Mouse (Mus musculus): ENCODE measurements around the gene Efna5. TPM values are rescaled to one million over a fixed set of nuclear protein-coding genes. Genes with fewer than 3 reads are reported as not detected.

Efna5 gene
- total RNA-seq, 2 experiments from 2014 or later, result 23.6 to 24.8 TPM

DNA sequence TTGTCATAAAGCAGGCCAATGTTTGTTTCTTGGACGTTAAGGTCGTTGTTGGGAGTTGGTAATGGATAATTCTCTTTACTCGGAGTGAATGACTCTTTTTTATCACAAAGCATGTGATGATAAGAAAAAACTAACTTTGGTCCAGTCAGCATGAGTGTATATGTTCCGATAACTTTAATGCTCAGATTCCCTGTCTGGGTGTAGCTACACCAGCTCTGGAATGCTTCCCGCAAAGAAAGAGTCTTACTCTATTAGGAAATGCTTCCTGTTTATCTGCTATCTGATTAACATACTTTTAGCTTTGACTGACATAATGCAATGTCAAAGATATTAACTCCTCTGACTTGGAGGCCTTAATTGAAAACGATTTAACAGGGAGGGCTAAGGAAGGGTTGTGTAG, 204.7 kb downstream of the Efna5 start:
- intact Hi-C loops (cut with DNase I), result no loop called here
- DNase-seq, result no peak

DNA sequence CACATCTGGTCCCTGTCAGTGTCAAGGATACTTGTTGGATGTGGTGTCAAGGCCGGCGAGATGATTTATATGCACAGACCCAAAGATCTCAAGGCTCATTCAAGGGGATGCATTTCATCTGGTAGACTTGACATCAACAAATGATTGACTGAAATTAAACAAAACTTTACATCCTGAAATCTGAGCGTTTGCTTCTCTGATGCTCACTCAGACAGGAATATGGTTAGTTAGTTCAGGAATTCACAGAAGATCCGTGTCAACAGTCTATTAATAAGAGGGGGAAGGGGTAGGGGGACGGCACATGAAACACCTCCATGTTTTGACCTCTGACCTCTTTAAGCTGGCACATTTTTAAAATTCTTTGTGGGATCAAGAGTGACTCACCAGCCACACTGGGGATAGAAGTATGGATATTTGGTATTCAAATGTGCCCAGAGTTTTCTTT, 205.3 kb downstream of the Efna5 start:
- no peak for DNase-seq
- intact Hi-C loops (cut with DNase I), result no loop called here

DNA sequence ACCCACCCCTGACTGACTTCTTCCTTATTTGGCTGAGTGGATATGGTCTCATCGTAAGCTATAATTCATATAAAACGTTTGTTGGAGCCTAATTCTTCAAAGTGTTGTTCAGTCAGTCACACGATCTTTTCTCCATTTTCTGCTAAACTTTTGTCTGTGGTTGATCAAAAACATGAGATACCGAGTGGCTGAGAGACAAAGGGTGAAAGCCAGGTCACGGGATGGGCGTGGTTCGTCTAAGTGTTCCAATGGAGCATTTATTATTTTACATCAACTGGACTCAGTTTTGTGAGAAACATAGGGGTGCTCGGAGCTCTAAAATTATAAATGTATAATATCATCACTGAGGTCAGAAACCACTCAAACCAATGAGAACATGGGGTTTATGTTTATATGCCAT, 209.0 kb downstream of the Efna5 start:
- DNase-seq, result no peak

GRCm38 (mm10) chr17:62666761-62667160, 214.4 kb downstream of the Efna5 start:
- intact Hi-C loops (cut with DNase I), result no loop called here

More for the DNA sequence above, 209.0 kb downstream of the Efna5 start:
- intact Hi-C loops (cut with DNase I), result no loop called here

GRCm38 (mm10) chr17:62665823-62666222, 215.3 kb downstream of the Efna5 start:
- DNase-seq, result no peak
- intact Hi-C loops (cut with DNase I), result no loop called here

More at GRCm38 (mm10) chr17:62666761-62667160, 214.4 kb downstream of the Efna5 start:
- no peak for DNase-seq

DNA sequence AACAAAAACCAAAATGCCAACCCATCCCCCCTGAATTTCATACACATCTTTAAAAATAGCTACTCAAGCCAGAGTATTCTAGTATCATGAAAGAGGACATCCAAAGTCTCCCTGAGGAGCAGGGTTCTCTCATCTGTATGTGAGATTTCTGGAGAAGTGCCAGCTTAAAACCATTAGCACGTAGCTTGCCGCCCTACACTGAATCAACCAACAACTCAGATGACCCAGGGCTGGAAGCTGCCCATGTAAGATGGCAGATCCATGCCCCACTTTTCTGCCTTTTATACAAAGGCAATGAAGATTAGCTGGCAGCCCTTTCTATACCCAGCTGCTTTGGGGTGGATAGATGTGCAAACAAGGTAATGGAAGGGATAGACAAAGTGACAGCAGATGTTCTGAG, 216.4 kb downstream of the Efna5 start:
- DNase-seq, result no peak
- intact Hi-C loops (cut with DNase I), result no loop called here

GRCm38 (mm10) chr17:62661801-62662200, 219.3 kb downstream of the Efna5 start:
- intact Hi-C loops (cut with DNase I), result no loop called here
- peak; percentile 21 to 27 for DNase-seq

DNA sequence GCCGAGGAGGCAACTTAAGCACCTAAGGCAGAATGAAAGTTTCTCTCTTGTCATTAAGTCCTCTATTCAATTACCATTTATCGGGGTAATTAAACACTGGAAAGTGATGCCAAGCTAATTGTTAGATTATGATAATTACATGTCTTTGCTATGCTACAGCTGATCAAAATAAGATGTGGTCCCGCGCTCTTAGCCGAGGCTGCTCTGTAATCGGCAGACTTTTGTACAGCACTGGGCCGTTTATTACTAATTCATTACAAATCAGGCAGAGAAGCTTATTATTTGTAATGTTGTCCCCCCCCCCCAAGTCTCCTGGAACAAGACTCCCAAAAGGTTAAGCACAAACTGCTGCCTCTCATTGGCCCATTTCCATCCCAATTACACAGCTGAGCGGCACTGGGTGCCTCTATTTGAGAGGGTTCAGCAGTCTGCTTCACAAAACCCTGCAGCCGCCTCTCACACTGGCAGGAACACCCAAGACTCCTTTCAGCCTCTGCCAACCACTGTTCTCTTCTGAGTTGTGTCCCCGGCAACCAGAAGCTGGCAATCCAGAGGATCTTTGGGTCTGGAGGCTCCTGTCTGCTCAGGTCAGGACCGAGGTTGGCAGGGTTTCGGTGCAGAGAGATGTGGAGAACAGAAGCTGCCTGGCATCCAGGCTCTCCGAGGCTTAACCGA, 221.5 kb downstream of the Efna5 start:
- intact Hi-C loops (cut with DNase I), result loop anchor here (10.0 kb wide), 1 partner anchor 225 kb away; the partner anchor contains the start of gene Efna5
- peak in 1 of 2 experiments; percentile 10 for DNase-seq

GRCm38 (mm10) chr17:62657832-62658630, 223.1 kb downstream of the Efna5 start:
- peak in 1 of 2 experiments; percentile 34 for DNase-seq
- intact Hi-C loops (cut with DNase I), result loop anchor here (10.0 kb wide), 1 partner anchor 227 kb away; the partner anchor contains the start of gene Efna5

DNA sequence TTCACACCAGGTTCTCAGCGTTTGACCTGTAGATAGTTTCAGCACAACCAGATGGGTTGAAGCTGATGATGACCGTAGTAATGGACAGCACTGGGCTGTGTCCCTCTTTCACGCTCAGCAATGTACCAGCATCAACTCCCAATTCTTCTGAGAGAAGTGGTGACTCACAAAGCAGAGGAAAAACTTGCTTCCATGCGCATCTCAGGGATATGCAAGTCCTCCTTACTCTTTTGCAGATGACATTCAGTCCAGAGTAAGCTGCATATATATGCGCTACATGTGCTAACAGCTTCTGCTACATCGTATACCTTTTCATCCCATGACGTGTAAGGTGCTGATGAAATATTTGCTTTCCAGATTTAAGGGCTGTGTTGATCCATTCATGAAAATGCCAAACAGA, 224.1 kb downstream of the Efna5 start:
- no peak for DNase-seq

DNA sequence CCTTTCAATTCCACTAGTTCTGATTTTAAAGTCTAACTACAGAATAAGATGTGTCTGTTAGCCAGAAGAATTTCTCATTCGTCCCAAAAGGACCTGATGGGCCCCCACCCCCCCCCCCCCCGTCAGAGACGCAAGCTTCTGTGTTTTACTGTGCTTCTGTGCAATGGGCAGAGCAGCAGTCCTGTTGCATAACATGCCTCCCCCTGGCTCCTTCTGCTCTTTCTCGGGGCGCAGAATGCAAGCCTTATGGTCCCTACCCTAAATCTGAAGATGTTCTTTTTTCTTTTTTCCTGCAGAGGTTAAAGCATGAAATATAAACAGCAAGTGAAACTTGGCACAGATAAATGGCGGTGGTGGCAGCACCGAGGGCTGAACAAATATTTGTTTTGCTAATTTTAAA, 224.5 kb downstream of the Efna5 start:
- no peak for DNase-seq
- intact Hi-C loops (cut with DNase I), result loop anchor here (10.0 kb wide), 1 partner anchor 228 kb away; the partner anchor contains the start of gene Efna5

More for the DNA sequence above, 224.1 kb downstream of the Efna5 start:
- intact Hi-C loops (cut with DNase I), result loop anchor here (10.0 kb wide), 1 partner anchor 228 kb away; the partner anchor contains the start of gene Efna5

- intact Hi-C loops (cut with DNase I), result loop anchor here (10.0 kb wide), 1 partner anchor 229 kb away; the partner anchor contains the start of gene Efna5
- DNase-seq, result no peak
Measured at GRCm38 (mm10) chr17:62655819-62656355, 225.2 kb downstream of the Efna5 start.

DNA sequence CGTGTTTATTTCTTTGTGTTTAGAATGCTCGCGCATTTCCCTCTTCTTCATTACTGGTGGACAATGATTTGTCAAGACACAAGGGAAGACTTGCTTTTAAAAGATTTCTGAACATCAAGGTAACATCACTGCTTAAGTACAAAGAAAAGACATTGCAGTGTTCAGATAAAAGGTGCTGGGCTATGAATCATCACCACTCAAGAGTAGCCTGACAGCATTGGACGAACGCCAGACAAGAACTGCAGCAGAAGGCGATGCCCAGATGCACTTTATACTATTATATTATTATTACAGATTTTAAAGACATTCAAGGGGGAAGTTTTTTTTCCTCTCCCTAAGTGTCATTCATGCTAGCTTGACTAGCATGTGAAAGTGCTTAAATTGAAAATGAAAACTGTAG, 228.7 kb downstream of the Efna5 start:
- DNase-seq, result no peak
- intact Hi-C loops (cut with DNase I), result loop anchor here (10.0 kb wide), 1 partner anchor 232 kb away; the partner anchor contains the start of gene Efna5

DNA sequence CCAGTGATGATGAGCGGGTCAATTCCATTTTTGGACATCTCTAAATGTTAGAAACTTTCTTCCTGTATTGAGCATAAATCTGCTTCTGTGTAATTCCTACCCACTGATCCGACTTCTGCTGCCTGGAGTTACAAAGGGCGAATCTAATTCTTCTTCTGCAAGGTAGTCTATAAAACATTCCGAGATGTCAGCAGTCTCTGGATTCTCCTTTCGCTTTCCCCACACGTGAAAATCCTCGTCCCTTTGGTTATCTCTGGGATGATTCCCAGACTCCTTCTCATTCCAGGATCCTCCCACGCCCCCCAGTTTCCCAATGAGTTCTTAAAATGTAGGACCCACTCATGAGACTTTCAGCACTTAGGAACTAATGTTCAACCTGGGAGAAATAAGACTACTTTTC, 229.4 kb downstream of the Efna5 start:
- intact Hi-C loops (cut with DNase I), result loop anchor here (10.0 kb wide), 1 partner anchor 233 kb away; the partner anchor contains the start of gene Efna5
- no peak for DNase-seq

- DNase-seq, result peak in 1 of 2 experiments; percentile 19
- intact Hi-C loops (cut with DNase I), result no loop called here
Measured at GRCm38 (mm10) chr17:62649293-62649950, 231.7 kb downstream of the Efna5 start.

DNA sequence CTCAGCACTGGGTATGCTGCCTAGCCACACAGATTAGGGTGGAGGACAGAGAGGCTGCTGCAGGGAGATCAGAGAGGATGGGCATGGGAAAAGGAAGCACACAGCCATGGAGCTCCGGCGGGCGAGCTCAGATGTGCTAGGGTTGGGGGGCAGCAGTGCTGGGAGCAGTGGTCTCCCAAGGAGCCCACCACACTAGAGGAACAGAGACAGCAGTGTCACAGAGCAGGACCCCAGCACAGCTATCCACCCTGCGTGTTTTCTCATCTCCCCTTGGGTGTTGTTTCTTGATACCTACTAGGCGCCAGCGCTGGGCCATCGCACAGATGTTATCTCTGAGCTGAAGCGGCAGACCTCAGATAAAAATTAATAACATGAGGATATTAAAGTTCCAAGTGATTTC, 234.3 kb downstream of the Efna5 start:
- intact Hi-C loops (cut with DNase I), result no loop called here
- DNase-seq, result no peak

DNA sequence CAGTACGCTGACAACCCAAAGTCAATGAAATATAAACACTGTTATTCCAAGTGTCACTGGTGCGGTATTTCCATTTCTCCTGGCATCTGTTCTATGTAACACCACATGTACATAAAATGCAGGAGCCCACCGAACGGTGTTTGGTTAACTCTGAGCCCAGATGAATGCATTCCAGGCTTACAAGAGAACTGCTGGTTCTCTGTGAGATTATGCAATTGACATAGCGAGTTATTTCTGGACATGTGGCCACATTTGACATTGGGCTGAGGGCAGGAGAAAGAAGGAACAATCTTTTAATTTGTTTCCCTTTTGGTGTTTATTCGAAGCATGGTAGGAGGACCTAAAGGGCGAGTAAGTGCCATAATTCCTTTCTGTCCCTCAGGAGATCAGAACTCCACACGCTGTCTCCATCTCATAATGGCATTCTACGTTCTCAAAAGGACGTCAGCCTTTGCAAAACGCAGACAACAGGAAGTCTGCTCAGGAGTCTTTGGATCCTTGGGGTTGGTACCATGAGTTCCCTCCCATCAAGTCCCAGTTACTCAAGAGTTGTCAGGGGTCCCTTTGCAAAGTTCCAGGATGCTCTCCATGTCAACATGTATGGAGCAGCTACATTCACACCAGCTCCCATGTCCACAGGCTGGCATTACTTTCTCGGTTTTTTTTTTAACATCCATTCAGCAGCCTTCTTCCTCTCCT, 238.5 kb downstream of the Efna5 start:
- intact Hi-C loops (cut with DNase I), result no loop called here
- no peak for DNase-seq

GRCm38 (mm10) chr17:62640654-62641053, 240.5 kb downstream of the Efna5 start:
- intact Hi-C loops (cut with DNase I), result no loop called here
- no peak for DNase-seq

DNA sequence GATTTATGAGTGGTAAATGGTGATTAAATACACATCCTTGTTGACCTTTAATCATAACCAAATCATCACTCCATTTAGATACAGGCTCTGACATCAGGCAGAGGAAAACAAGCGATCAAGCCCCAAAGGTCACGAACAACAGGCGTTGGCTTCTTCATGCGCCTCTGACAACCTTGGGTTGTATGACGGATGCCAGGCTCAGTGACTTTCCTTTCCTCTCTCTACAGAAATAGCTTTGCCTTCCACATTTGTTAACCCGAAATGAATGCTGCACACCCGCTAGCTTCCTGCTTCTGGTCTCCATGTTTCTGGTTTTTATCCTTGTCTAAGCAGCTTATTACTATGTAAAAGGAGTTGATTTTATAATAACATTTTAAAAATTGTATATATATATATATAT, 244.2 kb downstream of the Efna5 start:
- no peak for DNase-seq
- intact Hi-C loops (cut with DNase I), result no loop called here

- no peak for DNase-seq
- intact Hi-C loops (cut with DNase I), result no loop called here
Measured at GRCm38 (mm10) chr17:62634937-62635336, 246.2 kb downstream of the Efna5 start.
